Mouse (Mus musculus) spleen, embryonic (tissue): Measurements from ENCODE around the gene Cckar.

Source experiments
- CTCF ChIA-PET: fragments of 350-600 bp; sonication (Branson Sonifier 250); formaldehyde crosslinking; loops from one replicate; lab custom pipeline; 2022; lab: Charles Lee

The Cckar gene

DNA sequence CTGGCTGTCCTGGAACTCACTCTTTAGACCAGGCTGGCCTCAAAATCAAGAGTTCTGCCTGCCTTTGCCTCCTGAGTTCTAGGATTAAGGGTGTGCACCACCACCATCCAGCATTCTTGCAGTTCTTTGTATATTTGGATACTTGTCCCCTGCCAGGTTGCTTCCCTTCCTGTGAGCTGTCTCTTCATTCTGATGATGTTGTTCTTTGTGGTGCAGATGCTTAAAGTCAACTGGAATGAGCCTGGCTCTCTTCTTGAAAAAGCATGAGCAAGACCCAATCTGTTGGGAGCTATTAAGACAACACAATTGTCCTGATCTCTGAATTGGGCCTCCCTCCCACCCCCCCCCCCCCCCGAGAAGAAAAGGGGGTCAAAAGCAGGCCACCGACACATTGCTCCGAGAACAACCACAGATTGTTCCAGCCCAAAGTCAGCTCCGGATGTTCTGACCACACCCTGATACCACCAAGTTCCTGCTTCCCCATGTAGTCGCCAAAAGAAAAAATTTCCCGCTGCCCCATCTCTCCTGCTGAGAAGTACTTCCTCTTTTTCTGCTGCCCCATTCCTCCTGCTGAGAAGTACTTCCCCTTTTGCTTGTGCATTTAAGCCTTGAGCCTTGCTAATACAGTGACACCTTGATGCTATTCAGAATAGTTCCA, 33.9 kb downstream of the Cckar start:
- CTCF ChIA-PET: interaction anchor here (0.5 to 0.6 kb wide), 2 partner anchors 20 to 127 kb away, joined by 3 read pairs; no protein-coding TSS in a partner anchor

DNA sequence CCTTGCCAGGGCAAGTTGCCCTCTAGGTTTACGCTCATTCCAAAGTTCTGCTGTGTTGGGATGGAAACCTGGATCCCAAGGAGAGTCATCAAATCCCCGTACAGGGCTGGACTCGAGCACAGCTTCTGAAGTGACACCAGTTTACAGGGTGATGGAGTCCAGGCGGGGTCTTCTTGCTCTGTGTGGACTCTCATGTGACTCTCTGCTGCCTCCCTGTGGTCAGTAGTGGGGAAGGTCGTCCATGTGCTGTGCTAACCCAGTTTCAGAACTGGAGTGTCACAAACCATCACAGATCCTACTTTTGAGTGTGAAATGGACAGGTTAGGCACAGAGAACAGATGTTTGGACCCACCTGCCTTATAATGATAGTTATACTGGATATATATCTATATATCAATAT, 35.2 kb downstream of the Cckar start:
- CTCF ChIA-PET: no interaction called here

DNA sequence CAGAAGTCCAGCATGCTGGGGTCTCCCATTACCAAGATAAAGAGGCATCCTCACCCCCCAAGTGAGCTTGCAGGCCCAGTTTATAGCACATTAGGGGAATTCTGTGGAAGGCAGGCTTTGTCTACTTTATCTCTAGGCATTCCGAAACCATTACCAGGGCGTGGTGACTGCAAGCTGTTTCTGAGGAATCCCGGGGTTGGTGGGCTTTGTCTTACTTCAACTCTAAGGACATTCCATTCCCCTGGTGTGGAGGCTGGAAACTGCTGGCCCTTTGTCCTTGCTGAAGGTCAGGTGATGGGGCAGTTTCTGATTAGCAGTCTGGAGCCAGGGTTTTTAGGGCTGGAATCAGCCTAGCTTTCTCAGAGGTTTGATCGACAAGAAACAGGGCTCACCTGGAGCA, 36.0 kb downstream of the Cckar start:
- CTCF ChIA-PET: no interaction called here

DNA sequence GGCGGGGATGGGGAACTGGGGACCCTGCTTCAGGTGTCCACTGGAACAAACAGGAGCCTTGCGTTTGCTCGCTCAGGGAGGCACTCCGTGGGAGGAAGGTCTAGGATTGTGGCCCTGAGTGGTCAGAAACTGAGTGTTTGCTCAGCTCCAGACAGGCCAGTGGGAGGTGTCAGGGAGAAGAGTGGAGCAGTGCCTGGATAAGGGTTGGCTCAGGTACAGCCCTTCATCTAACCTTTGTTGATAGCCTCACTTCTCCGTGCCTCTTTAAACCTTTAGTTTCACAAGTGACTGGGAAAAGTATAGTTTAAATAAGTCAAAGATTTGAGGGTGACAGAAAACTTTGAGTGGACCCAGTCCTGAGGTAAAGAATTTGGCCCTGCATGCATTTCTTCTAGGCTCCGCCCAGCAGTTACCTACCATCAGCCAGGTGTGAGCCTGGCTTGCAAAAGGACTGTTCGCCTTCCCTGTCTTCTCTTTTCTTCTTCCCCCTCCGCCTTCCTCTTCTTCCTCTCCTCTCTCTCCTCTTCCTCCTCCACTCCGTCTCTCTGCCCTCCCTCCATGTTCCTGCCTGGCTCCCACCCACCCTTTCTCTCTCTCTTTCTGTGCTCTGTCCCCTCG, 37.1 kb downstream of the Cckar start:
- CTCF ChIA-PET: no interaction called here

DNA sequence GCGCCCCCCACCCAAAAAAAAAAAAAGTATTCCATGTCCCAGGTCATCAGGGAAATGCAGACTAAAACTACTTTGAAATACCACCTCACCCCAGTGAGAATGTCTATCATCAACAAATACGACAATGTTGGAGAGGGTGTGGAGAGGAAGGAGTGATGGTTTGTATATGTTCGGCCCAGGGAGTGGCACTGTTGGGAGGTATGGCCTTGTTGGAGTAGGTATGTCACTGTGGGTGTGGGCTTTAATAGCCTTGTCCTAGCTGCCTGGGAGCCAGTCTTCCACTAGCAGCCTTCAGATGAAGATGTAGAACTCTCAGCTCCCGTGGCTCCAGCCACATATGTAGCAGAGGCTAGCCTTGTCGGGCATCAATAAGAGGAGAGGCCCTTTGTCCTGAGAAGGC, 39.5 kb downstream of the Cckar start:
- CTCF ChIA-PET: no interaction called here

DNA sequence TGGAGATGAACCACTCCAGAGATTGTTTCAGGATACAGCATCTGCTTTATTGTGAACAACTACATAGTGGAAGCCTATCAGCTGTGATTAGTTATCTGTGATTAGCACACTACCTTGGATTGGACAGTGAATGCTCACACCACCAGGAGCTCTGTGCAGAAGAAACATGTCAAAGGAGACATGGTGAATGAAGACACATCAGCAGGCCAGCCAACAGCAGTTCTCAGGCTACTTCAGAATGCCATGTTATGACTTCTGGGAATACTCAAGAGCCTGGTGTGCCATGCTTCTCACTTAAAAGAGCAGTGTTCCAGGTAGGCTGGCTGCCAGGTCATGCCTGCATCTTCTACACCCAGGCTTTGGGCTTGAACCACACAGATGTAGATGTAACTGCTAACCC, 43.8 kb downstream of the Cckar start:
- CTCF ChIA-PET: no interaction called here

DNA sequence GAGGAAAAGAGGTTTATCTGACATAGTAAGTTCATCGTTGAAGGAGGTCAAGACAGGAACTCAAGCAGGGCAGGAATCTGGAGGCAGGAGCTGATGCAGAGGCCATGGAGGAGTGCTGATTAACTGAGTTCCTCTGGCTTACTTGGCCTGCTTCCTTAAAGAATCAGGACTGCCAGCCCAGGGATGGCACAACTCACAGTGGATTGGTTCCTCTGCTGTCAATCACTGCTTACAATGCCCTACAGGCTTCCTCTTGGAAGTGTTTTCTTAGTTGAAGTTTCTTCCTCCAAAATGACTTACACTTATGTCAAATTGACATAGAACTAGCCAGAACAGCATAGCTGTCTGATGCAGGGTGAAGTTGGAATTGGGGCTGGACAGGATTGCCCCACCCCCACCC, 45.1 kb downstream of the Cckar start:
- CTCF ChIA-PET: no interaction called here

DNA sequence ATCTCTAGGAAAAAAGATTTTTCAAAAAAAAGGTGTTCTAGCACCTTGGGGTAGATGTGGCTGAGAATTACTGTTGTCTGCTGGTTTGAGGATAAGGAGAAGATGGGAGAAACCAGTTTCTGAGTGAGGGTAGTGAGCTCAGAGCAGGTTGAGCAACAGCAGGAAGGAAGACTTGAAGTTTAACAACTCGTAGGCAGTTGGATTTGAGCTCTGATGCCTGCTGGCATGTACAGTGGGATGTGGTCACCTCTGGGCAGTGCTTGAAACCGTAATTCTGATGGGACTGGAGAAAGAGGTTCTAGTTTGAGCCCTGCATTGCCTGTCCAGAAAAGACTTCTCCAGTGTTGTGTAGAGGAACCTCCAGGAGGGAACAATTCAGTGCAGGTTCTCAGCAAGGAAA, 46.0 kb downstream of the Cckar start:
- CTCF ChIA-PET: no interaction called here

DNA sequence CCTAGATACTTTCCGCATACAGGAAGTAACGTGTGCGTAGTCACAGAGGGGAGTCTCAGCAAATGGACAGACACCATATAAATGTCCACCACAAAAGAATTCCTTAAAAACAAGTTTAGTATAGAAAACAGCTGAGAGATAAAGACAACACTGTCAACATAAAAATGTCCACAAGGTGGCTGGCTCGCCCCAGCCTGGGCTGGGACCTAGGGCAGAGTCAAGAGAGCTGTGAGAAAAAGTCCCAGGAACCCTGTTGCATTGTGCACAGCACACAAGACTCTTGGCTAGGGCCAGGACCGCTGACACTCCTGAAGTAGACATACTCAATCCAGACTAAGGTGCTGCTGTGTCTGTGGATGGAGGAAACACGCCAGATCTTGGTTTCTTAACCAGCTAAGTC, 49.6 kb downstream of the Cckar start:
- CTCF ChIA-PET: no interaction called here

DNA sequence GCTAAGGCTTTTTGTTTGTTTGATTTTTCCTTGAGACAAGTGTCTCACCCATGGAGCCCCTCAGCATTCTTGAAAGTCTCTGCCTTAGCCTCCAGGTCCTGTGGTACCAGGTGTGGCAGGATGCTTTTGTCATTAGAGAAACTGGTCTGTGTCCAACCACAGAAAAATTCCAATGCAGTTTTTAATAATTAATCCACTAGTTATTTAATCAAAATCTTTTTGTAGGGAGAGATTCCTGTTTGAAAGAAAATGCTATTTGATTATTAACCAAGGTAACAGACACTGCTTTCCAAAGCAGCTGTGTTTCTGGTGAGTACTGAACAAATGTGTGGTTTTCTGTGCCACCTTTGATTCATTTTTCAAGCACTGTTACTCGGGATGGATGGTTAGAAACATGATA, 50.9 kb downstream of the Cckar start:
- CTCF ChIA-PET: no interaction called here
